Mouse (Mus musculus): Measurements from ENCODE around the gene Ctns.

Ctns gene

GRCm38 (mm10) chr11:73194444-73194843 lies 4.4 kb downstream of the Ctns start:
- DNase-seq (ENCODE audit: low read depth, low spot score): no peak

- no peak for DNase-seq (ENCODE audit: low read depth, low spot score)
These were observed 5.8 kb downstream of the Ctns start for GRCm38 (mm10) chr11:73193047-73193446.

GRCm38 (mm10) chr11:73187231-73187630 lies 11.6 kb downstream of the Ctns start:
- DNase-seq (ENCODE audit: low read depth, low spot score): no peak

- no peak for DNase-seq (ENCODE audit: low read depth, low spot score)
These were observed 12.8 kb downstream of the Ctns start for GRCm38 (mm10) chr11:73185872-73186615.

GRCm38 (mm10) chr11:73177895-73178294 lies 20.9 kb downstream of the Ctns start:
- DNase-seq (ENCODE audit: low read depth, low spot score): no peak

- peak; percentile 81 for DNase-seq (ENCODE audit: low read depth, low spot score)
These were observed 21.4 kb downstream of the Ctns start for GRCm38 (mm10) chr11:73177509-73177875.

- peak; percentile 99 for DNase-seq (ENCODE audit: low read depth, low spot score)
These were observed 22.0 kb downstream of the Ctns start, which contains the start of the genes Emc6 and Tax1bp3 for GRCm38 (mm10) chr11:73176608-73177508. Gene Emc6 (minus strand): TSS chr11:73177037. Gene Tax1bp3 (plus strand): TSS chr11:73177083.

GRCm38 (mm10) chr11:73176186-73176585 lies 22.7 kb downstream of the Ctns start:
- no peak for DNase-seq (ENCODE audit: low read depth, low spot score)

GRCm38 (mm10) chr11:73175612-73176011 lies 23.2 kb downstream of the Ctns start:
- DNase-seq (ENCODE audit: low read depth, low spot score): no peak

GRCm38 (mm10) chr11:73172186-73172585 lies 26.7 kb downstream of the Ctns start:
- DNase-seq (ENCODE audit: low read depth, low spot score): no peak

- peak; percentile 60 for DNase-seq (ENCODE audit: low read depth, low spot score)
These were observed 29.6 kb downstream of the Ctns start for GRCm38 (mm10) chr11:73169231-73169630.

- DNase-seq (ENCODE audit: low read depth, low spot score): no peak
These were observed 30.3 kb downstream of the Ctns start for GRCm38 (mm10) chr11:73168576-73168975.

GRCm38 (mm10) chr11:73168071-73168470 lies 30.8 kb downstream of the Ctns start:
- no peak for DNase-seq (ENCODE audit: low read depth, low spot score)

GRCm38 (mm10) chr11:73162284-73162683 lies 36.6 kb downstream of the Ctns start:
- DNase-seq (ENCODE audit: low read depth, low spot score): no peak

GRCm38 (mm10) chr11:73161616-73162015 lies 37.2 kb downstream of the Ctns start:
- no peak for DNase-seq (ENCODE audit: low read depth, low spot score)

GRCm38 (mm10) chr11:73160811-73161200 lies 38.0 kb downstream of the Ctns start:
- peak; percentile 19 for DNase-seq (ENCODE audit: low read depth, low spot score)

- peak; percentile 49 for DNase-seq (ENCODE audit: low read depth, low spot score)
These were observed 38.7 kb downstream of the Ctns start, which contains the start of gene P2rx5 for GRCm38 (mm10) chr11:73159957-73160810. Gene P2rx5 (plus strand): TSS chr11:73160421.

GRCm38 (mm10) chr11:73155071-73155470 lies 43.8 kb downstream of the Ctns start:
- no peak for DNase-seq (ENCODE audit: low read depth, low spot score)

- no peak for DNase-seq (ENCODE audit: low read depth, low spot score)
These were observed 50.6 kb downstream of the Ctns start for GRCm38 (mm10) chr11:73148209-73148608.

- no peak for DNase-seq (ENCODE audit: low read depth, low spot score)
These were observed 51.9 kb downstream of the Ctns start for GRCm38 (mm10) chr11:73146975-73147365.

Data from mesoderm, embryonic 11.5 days (tissue).